Mouse (Mus musculus) neural tube, embryonic 13.5 days (tissue): Measurements from ENCODE around the gene Ston1. TPM values are rescaled to one million over a fixed set of nuclear protein-coding genes. Genes with fewer than 3 reads are reported as not detected.
A peak's percentile ranks its signal among the peaks of the same experiment; 100 is the strongest.

ENCODE experiments used
- ATAC-seq: fragments of 200-750 bp; cut with Nextera tagmentation; 2 replicates; pipeline ENCODE4 v1.8.0; 2017; ENCODE audit warnings: low read depth, mild to moderate bottlenecking, moderate TSS enrichment, moderate library complexity
- H3K27ac ChIP-seq: fragments of 300-500 bp; sonication (generic); replicated peaks from 2 replicates; pipeline ENCODE4 v1.5.1; 2015; ENCODE audit warnings: moderate library complexity, mild to moderate bottlenecking, inconsistent platforms
- H3K27me3 ChIP-seq: fragments of 300-500 bp; sonication (generic); 2 replicates; pipeline ENCODE4 v1.6.1; 2015; ENCODE audit warnings: mild to moderate bottlenecking, inconsistent platforms
- H3K36me3 ChIP-seq: fragments of 300-500 bp; sonication (generic); 2 replicates; pipeline ENCODE4 v1.6.1; 2015; ENCODE audit warnings: mild to moderate bottlenecking, inconsistent platforms
- H3K4me1 ChIP-seq: fragments of 300-500 bp; sonication (generic); replicated peaks from 2 replicates; pipeline ENCODE4 v1.6.1; 2015; ENCODE audit warnings: inconsistent platforms
- H3K4me2 ChIP-seq: fragments of 300-500 bp; sonication (generic); 2 replicates; pipeline ENCODE4 v1.6.1; 2015; ENCODE audit warnings: inconsistent platforms, mild to moderate bottlenecking, moderate library complexity
- H3K4me3 ChIP-seq: fragments of 300-500 bp; sonication (generic); 2 replicates; pipeline ENCODE4 v1.5.1; 2015; ENCODE audit warnings: mild to moderate bottlenecking, inconsistent platforms
- H3K9ac ChIP-seq: fragments of 300-500 bp; sonication (generic); 2 replicates; pipeline ENCODE4 v1.6.1; 2015; ENCODE audit warnings: moderate library complexity, mild to moderate bottlenecking, inconsistent platforms
- H3K9me3 ChIP-seq: fragments of 300-500 bp; sonication (generic); 2 replicates; pipeline ENCODE4 v1.6.1; 2016; ENCODE audit warnings: inconsistent platforms
- WGBS: fragments of 180-500 bp; shearing (Covaris S2); methylation state at CpG from one replicate; pipeline ENCODE4 v1.1.7; 2015; 5-methylcytosine and 5-hydroxymethylcytosine counted together
- polyA plus RNA-seq: library from polyadenylated mRNA; unstranded; fragments of >200 nt; fragmentation: Nextera tagmentation; extraction: Ambion mirVana; gene quantifications from 2 replicates; pipeline ENCODE4 v1.2.1, GENCODE M21; 2015

Ston1 gene
- 2.7 and 3.5 TPM in 2 replicates for polyA plus RNA-seq

- Histone ChIP-seq H3K4me3 (peak within 1 kb of the TSS; percentile 51), H3K4me1 (peaks cover 36% of the 10 kb centered on the region), H3K36me3 (no peaks in the 10 kb centered on the region), H3K4me2 (peak within 1 kb of the TSS; percentile 83), H3K9me3 (no peaks in the 10 kb centered on the region), H3K27ac (peak within 1 kb of the TSS; percentile 84), H3K9ac (peak within 1 kb of the TSS; percentile 76), H3K27me3 (no peaks in the 10 kb centered on the region)
- peak; percentile 88 for ATAC-seq
- under 1% methylated on average over 41 of the region's 41 CpGs for WGBS
Measured at GRCm38 (mm10) chr17:88597222-88598055, at the start of gene Ston1. Gene Ston1 (plus strand): TSS chr17:88597684.

- Histone ChIP-seq H3K27me3 (no peaks in the 10 kb centered on the region), H3K4me1 (peaks cover 12% of the 10 kb centered on the region; the same call in 1 of the 2 replicates), H3K27ac (no peak overlapping the region), H3K4me3 (no peak overlapping the region), H3K9ac (no peak overlapping the region), H3K4me2 (no peak overlapping the region), H3K36me3 (peaks cover 56% of the 10 kb centered on the region), H3K9me3 (no peaks in the 10 kb centered on the region)
- no peak for ATAC-seq
- WGBS = 91% methylated on average over 24 of the region's 24 CpGs
Measured at GRCm38 (mm10) chr17:88549411-88550191, 47.9 kb upstream of the Ston1 start.

- Histone ChIP-seq H3K4me1 (peaks cover 12% of the 10 kb centered on the region; the same call in 1 of the 2 replicates), H3K36me3 (peaks cover 58% of the 10 kb centered on the region), H3K4me3 (no peak overlapping the region), H3K9ac (no peak overlapping the region), H3K27me3 (no peaks in the 10 kb centered on the region), H3K27ac (no peak overlapping the region), H3K9me3 (no peaks in the 10 kb centered on the region), H3K4me2 (no peak overlapping the region)
- no peak for ATAC-seq
- WGBS = 66% methylated on average over 5 of the region's 5 CpGs
Measured at GRCm38 (mm10) chr17:88550351-88550750, 47.1 kb upstream of the Ston1 start.

GRCm38 (mm10) chr17:88550981-88551940 is 46.2 kb upstream of the Ston1 start:
- H3K27ac ChIP-seq = no peak overlapping the region
- peaks cover 59% of the 10 kb centered on the region for H3K36me3 ChIP-seq
- 67% methylated on average over 10 of the region's 10 CpGs for WGBS
- no peak overlapping the region for H3K4me3 ChIP-seq
- H3K9ac ChIP-seq = no peak overlapping the region
- no peaks in the 10 kb centered on the region for H3K27me3 ChIP-seq
- no peak overlapping the region for H3K4me2 ChIP-seq
- H3K4me1 ChIP-seq = peaks cover 12% of the 10 kb centered on the region; the same call in 1 of the 2 replicates
- ATAC-seq = no peak
- no peaks in the 10 kb centered on the region for H3K9me3 ChIP-seq

- H3K27me3 ChIP-seq = no peaks in the 10 kb centered on the region
- ATAC-seq = no peak
- H3K36me3 ChIP-seq = peaks cover 67% of the 10 kb centered on the region
- H3K4me1 ChIP-seq = peaks cover 12% of the 10 kb centered on the region; the same call in 1 of the 2 replicates
- H3K9me3 ChIP-seq = no peaks in the 10 kb centered on the region
- no peak overlapping the region for H3K27ac ChIP-seq
- WGBS = 28% methylated on average over 6 of the region's 6 CpGs
- no peak overlapping the region for H3K4me3 ChIP-seq
- H3K4me2 ChIP-seq = no peak overlapping the region
- H3K9ac ChIP-seq = no peak overlapping the region
Measured at GRCm38 (mm10) chr17:88552556-88552955, 44.9 kb upstream of the Ston1 start.

GRCm38 (mm10) chr17:88553001-88553449 is 44.5 kb upstream of the Ston1 start:
- H3K27ac ChIP-seq = no peak overlapping the region
- H3K4me1 ChIP-seq = peaks cover 12% of the 10 kb centered on the region; the same call in 1 of the 2 replicates
- no peaks in the 10 kb centered on the region for H3K27me3 ChIP-seq
- no peak; the same call in 1 of the 2 replicates for ATAC-seq
- no peak overlapping the region for H3K9ac ChIP-seq
- H3K36me3 ChIP-seq = peaks cover 65% of the 10 kb centered on the region
- 51% methylated on average over 8 of the region's 8 CpGs for WGBS
- H3K9me3 ChIP-seq = no peaks in the 10 kb centered on the region
- H3K4me2 ChIP-seq = no peak overlapping the region
- H3K4me3 ChIP-seq = no peak overlapping the region

- H3K9ac ChIP-seq = no peak overlapping the region
- 89% methylated on average over 11 of the region's 11 CpGs for WGBS
- H3K27ac ChIP-seq = no peak overlapping the region
- H3K36me3 ChIP-seq = peaks cover 62% of the 10 kb centered on the region
- no peaks in the 10 kb centered on the region for H3K9me3 ChIP-seq
- no peak overlapping the region for H3K4me3 ChIP-seq
- no peaks in the 10 kb centered on the region for H3K27me3 ChIP-seq
- no peak for ATAC-seq
- H3K4me1 ChIP-seq = peaks cover 12% of the 10 kb centered on the region; the same call in 1 of the 2 replicates
- no peak overlapping the region for H3K4me2 ChIP-seq
Measured at GRCm38 (mm10) chr17:88553473-88554087, 43.9 kb upstream of the Ston1 start.

GRCm38 (mm10) chr17:88556176-88556575 is 41.3 kb upstream of the Ston1 start:
- H3K4me2 ChIP-seq = no peak overlapping the region
- no peak overlapping the region for H3K9ac ChIP-seq
- H3K27ac ChIP-seq = no peak overlapping the region
- no peaks in the 10 kb centered on the region for H3K9me3 ChIP-seq
- peaks cover 53% of the 10 kb centered on the region for H3K36me3 ChIP-seq
- no peak for ATAC-seq
- H3K27me3 ChIP-seq = no peaks in the 10 kb centered on the region
- 82% methylated on average over 13 of the region's 13 CpGs for WGBS
- peaks cover 12% of the 10 kb centered on the region; the same call in 1 of the 2 replicates for H3K4me1 ChIP-seq
- no peak overlapping the region for H3K4me3 ChIP-seq

- H3K9ac ChIP-seq = no peak overlapping the region
- H3K9me3 ChIP-seq = no peaks in the 10 kb centered on the region
- H3K27ac ChIP-seq = no peak overlapping the region
- H3K27me3 ChIP-seq = no peaks in the 10 kb centered on the region
- H3K4me3 ChIP-seq = no peak overlapping the region
- H3K36me3 ChIP-seq = peaks cover 55% of the 10 kb centered on the region
- no peak for ATAC-seq
- no peak overlapping the region for H3K4me2 ChIP-seq
- peaks cover 10% of the 10 kb centered on the region; the same call in 1 of the 2 replicates for H3K4me1 ChIP-seq
- 86% methylated on average over 4 of the region's 4 CpGs for WGBS
Measured at GRCm38 (mm10) chr17:88556688-88557087, 40.8 kb upstream of the Ston1 start.

- peak; percentile 74 for ATAC-seq
- H3K4me3 ChIP-seq = no peak overlapping the region
- H3K4me2 ChIP-seq = no peak overlapping the region
- WGBS = 36% methylated on average over 13 of the region's 13 CpGs
- peaks cover 61% of the 10 kb centered on the region for H3K36me3 ChIP-seq
- no peaks in the 10 kb centered on the region for H3K4me1 ChIP-seq
- no peak overlapping the region for H3K9ac ChIP-seq
- H3K27me3 ChIP-seq = no peaks in the 10 kb centered on the region
- H3K9me3 ChIP-seq = no peaks in the 10 kb centered on the region
- H3K27ac ChIP-seq = no peak overlapping the region
Measured at GRCm38 (mm10) chr17:88558168-88558842, 39.2 kb upstream of the Ston1 start.
